Mouse (Mus musculus) ES-Bruce4 (cell line): ENCODE data around the gene Uqcrc1.

Experiments
- CTCF ChIP-seq: IDR thresholded peaks from one replicate; pipeline ENCODE4 v1.8.1; 2011; ENCODE audit warnings: low read depth, low read length
- POLR2A ChIP-seq: IDR thresholded peaks from one replicate; pipeline ENCODE4 v1.8.1; 2011; ENCODE audit warnings: low read length; ENCODE audit not compliant: insufficient read depth

DNA sequence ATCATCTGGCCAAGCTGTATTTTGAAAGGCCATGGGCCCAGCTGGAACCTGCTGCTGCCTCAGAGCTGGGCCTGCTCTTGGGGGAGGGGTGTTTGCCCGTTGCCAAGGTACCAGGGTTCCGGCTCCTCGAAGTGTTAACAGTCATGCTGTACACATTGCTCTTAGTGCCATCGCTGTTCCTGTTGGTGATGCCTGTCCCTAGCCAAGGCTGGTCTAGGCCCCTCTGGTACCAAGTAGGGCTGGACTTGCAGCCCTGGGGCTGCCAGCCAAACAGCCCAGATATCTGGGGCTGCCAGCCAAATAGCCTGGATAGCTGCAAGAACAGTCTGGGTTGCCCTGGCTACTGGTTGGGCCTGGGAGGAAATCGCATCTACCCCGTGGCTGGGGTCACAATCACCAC is 21.9 kb upstream of the Uqcrc1 start, which contains the start of gene Tmem89:
- TF ChIP-seq CTCF: no peak
- TF ChIP-seq POLR2A: no peak
